Mouse (Mus musculus): ENCODE results near the gene Trex1. TPM values are rescaled to one million over a fixed set of nuclear protein-coding genes. Genes with fewer than 3 reads are reported as not detected.

The Trex1 gene
- total RNA-seq, 2 experiments from 2014 or later, result 13.4 to 13.7 TPM

- peak; percentile 56 to 73 for DNase-seq (ENCODE audit: low spot score in 2 of 2)
Observed at GRCm38 (mm10) chr9:109022866-109023685, 36.5 kb downstream of the Trex1 start.

- peak in 1 of 2 experiments; percentile 1 for DNase-seq (ENCODE audit: low spot score in 2 of 2)
Observed at GRCm38 (mm10) chr9:109021428-109021827, 38.1 kb downstream of the Trex1 start.

GRCm38 (mm10) chr9:109016973-109017604, 42.4 kb downstream of the Trex1 start:
- no peak for DNase-seq (ENCODE audit: low spot score in 2 of 2)

- DNase-seq (ENCODE audit: low spot score in 2 of 2), result no peak
Observed at GRCm38 (mm10) chr9:109015397-109015796, 44.1 kb downstream of the Trex1 start.

GRCm38 (mm10) chr9:109010316-109010690, 49.2 kb downstream of the Trex1 start:
- no peak for DNase-seq (ENCODE audit: low spot score in 2 of 2)

GRCm38 (mm10) chr9:109009636-109010315, 49.8 kb downstream of the Trex1 start:
- DNase-seq (ENCODE audit: low spot score in 2 of 2), result peak; percentile 60 to 62

GRCm38 (mm10) chr9:109008994-109009635, 50.4 kb downstream of the Trex1 start:
- DNase-seq (ENCODE audit: low spot score in 2 of 2), result peak; percentile 54 to 66

GRCm38 (mm10) chr9:109008081-109008480, 51.5 kb downstream of the Trex1 start:
- DNase-seq (ENCODE audit: low spot score in 2 of 2), result no peak

Other genes starting within 250 kb of the Trex1 start
- gene Celsr3, start 233.4 kb downstream of the Trex1 start, total RNA-seq (2021), result 10 to 100 TPM; 51.2 to 56.1 TPM
- 10 to 100 TPM; 11.7 to 14.0 TPM for gene Slc26a6, start 206.5 kb downstream of the Trex1 start, total RNA-seq (2021)
- not detected for gene Tmem89, start 145.1 kb downstream of the Trex1 start, total RNA-seq (2021)
- gene Uqcrc1, start 123.1 kb downstream of the Trex1 start, total RNA-seq (2021), result 100 to 1,000 TPM; 382 to 415 TPM
- 1 to 10 TPM; 3.1 to 3.4 TPM for gene Col7a1, start 106.1 kb downstream of the Trex1 start, total RNA-seq (2021)
- not detected for gene Ucn2, start 73.7 kb downstream of the Trex1 start, total RNA-seq (2021)
- gene Pfkfb4, start 68.0 kb downstream of the Trex1 start, total RNA-seq (2021), result 10 to 100 TPM; 14.6 to 17.2 TPM
- 10 to 100 TPM; 72.8 to 82.3 TPM for gene Shisa5, start 21.2 kb downstream of the Trex1 start, total RNA-seq (2021)
- 10 to 100 TPM; 25.3 to 29.7 TPM for gene Atrip, start 14.4 kb upstream of the Trex1 start, total RNA-seq (2021)
- 1 to 10 TPM; 8.1 to 8.7 TPM for gene Ccdc51, start 22.8 kb upstream of the Trex1 start, total RNA-seq (2021)
- 100 to 1,000 TPM; 308 to 319 TPM for gene Tma7, start 22.9 kb upstream of the Trex1 start, total RNA-seq (2021)
- 10 to 100 TPM; 57.1 to 58.4 TPM for gene Plxnb1, start 35.7 kb upstream of the Trex1 start, total RNA-seq (2021)
- not detected for gene Fbxw21, start 102.3 kb upstream of the Trex1 start, total RNA-seq (2021)
- gene Fbxw13, start 136.2 kb upstream of the Trex1 start, total RNA-seq (2021), result not detected
- gene Fbxw20, start 175.0 kb upstream of the Trex1 start, total RNA-seq (2021), result not detected
- not detected for gene Fbxw14, start 227.9 kb upstream of the Trex1 start, total RNA-seq (2021)